Mouse (Mus musculus) limb, embryonic 14.5 days (tissue): ENCODE measurements around the gene Dmac2. TPM values are rescaled to one million over a fixed set of nuclear protein-coding genes. Genes with fewer than 3 reads are reported as not detected.

ENCODE experiments used
- ATAC-seq: fragments of 200-750 bp; cut with Nextera tagmentation; 2 replicates; pipeline ENCODE4 v1.8.0; 2017; ENCODE audit warnings: low read depth, moderate number of reproducible peaks, moderate TSS enrichment; ENCODE audit not compliant: low FRiP score
- DNase-seq: peaks from one replicate; pipeline ENCODE4 v3.0.0-alpha.2; 2015; ENCODE audit warnings: low spot score
- H3K27ac ChIP-seq: fragments of 300-500 bp; sonication (generic); replicated peaks from 2 replicates; pipeline ENCODE4 v1.5.1; 2014; ENCODE audit warnings: low read depth, mild to moderate bottlenecking, low read length, moderate library complexity, mixed read lengths
- H3K27me3 ChIP-seq: fragments of 300-500 bp; sonication (generic); 2 replicates; pipeline ENCODE4 v1.6.1; 2014; ENCODE audit warnings: low read length, mixed read lengths; ENCODE audit not compliant: control insufficient read depth, insufficient read depth
- H3K36me3 ChIP-seq: fragments of 300-500 bp; sonication (generic); 2 replicates; pipeline ENCODE4 v1.6.1; 2014; ENCODE audit warnings: mild to moderate bottlenecking, low read length, moderate library complexity, mixed read lengths; ENCODE audit not compliant: control insufficient read depth, insufficient read depth
- H3K4me1 ChIP-seq: fragments of 300-500 bp; sonication (generic); 2 replicates; pipeline ENCODE4 v1.6.1; 2014; ENCODE audit warnings: antibody characterized with exemption, low read length, mixed read lengths; ENCODE audit not compliant: control insufficient read depth, insufficient read depth
- H3K4me2 ChIP-seq: fragments of 300-500 bp; sonication (generic); replicated peaks from 2 replicates; pipeline ENCODE4 v1.6.1; 2014; ENCODE audit warnings: low read depth, mild to moderate bottlenecking, low read length, moderate library complexity; ENCODE audit not compliant: severe bottlenecking
- H3K4me3 ChIP-seq: fragments of 300-500 bp; sonication (generic); replicated peaks from 2 replicates; pipeline ENCODE4 v1.5.1; 2014; ENCODE audit warnings: low read length
- H3K9ac ChIP-seq: fragments of 300-500 bp; sonication (generic); 2 replicates; pipeline ENCODE4 v1.6.1; 2014; ENCODE audit warnings: mild to moderate bottlenecking, low read depth, low read length, moderate library complexity; ENCODE audit not compliant: severe bottlenecking
- H3K9me3 ChIP-seq: fragments of 300-500 bp; sonication (generic); 2 replicates; pipeline ENCODE4 v1.6.1; 2016; ENCODE audit warnings: low read length; ENCODE audit not compliant: control insufficient read depth
- POLR2A ChIP-seq: fragments of 200-500 bp; IDR thresholded peaks from 2 replicates; pipeline ENCODE4 v1.8.0; 2012; ENCODE audit warnings: inconsistent platforms, mild to moderate bottlenecking, moderate library complexity, borderline replicate concordance; ENCODE audit not compliant: insufficient read depth, insufficient read length; ENCODE audit errors: extremely low read depth
- WGBS: fragments of 180-500 bp; shearing (Covaris S2); extraction: QIAGEN DNeasy Blood & Tissue Kit; methylation state at CpG from one replicate; pipeline ENCODE4 v1.1.7; 2014; 5-methylcytosine and 5-hydroxymethylcytosine counted together
- polyA plus RNA-seq, 2 experiments: library from polyadenylated mRNA; depleted of rRNA in 1 of 2; stranded (reverse) in 1 of 2; unstranded in 1 of 2; fragments of >200 nt; fragmentation: Nextera tagmentation in 1 of 2; extraction: Ambion mirVana in 1 of 2; gene quantifications; 2 replicates each; pipeline versions ENCODE4 v1.2.1 to v1.2.3; 2012 to 2014

Dmac2 gene
- polyA plus RNA-seq, 2 experiments, result 32.7 to 39.7 TPM

GRCm38 (mm10) chr7:25611501-25611900, 7.7 kb upstream of the Dmac2 start:
- ATAC-seq (no peak), DNase-seq (no peak)
- no peak overlapping the region for H3K4me2 ChIP-seq
- no peaks in the 10 kb centered on the region for H3K9me3 ChIP-seq
- H3K4me1 ChIP-seq, result no peaks in the 10 kb centered on the region
- H3K36me3 ChIP-seq, result no peaks in the 10 kb centered on the region
- 59% methylated on average over 7 of the region's 7 CpGs for WGBS
- H3K4me3 ChIP-seq, result no peak overlapping the region
- no peak overlapping the region for H3K27ac ChIP-seq
- H3K9ac ChIP-seq, result no peak overlapping the region
- TF ChIP-seq POLR2A, result no peak
- no peaks in the 10 kb centered on the region for H3K27me3 ChIP-seq

GRCm38 (mm10) chr7:25614086-25614485, 5.1 kb upstream of the Dmac2 start:
- H3K4me1 ChIP-seq, result no peaks in the 10 kb centered on the region
- H3K4me2 ChIP-seq, result no peak overlapping the region
- TF ChIP-seq POLR2A, result no peak
- 84% methylated on average over 5 of the region's 5 CpGs for WGBS
- H3K27ac ChIP-seq, result no peak overlapping the region
- no peak overlapping the region for H3K4me3 ChIP-seq
- no peaks in the 10 kb centered on the region for H3K36me3 ChIP-seq
- no peaks in the 10 kb centered on the region for H3K9me3 ChIP-seq
- H3K27me3 ChIP-seq, result no peaks in the 10 kb centered on the region
- DNase-seq, result no peak
- no peak overlapping the region for H3K9ac ChIP-seq
- ATAC-seq, result no peak

DNA sequence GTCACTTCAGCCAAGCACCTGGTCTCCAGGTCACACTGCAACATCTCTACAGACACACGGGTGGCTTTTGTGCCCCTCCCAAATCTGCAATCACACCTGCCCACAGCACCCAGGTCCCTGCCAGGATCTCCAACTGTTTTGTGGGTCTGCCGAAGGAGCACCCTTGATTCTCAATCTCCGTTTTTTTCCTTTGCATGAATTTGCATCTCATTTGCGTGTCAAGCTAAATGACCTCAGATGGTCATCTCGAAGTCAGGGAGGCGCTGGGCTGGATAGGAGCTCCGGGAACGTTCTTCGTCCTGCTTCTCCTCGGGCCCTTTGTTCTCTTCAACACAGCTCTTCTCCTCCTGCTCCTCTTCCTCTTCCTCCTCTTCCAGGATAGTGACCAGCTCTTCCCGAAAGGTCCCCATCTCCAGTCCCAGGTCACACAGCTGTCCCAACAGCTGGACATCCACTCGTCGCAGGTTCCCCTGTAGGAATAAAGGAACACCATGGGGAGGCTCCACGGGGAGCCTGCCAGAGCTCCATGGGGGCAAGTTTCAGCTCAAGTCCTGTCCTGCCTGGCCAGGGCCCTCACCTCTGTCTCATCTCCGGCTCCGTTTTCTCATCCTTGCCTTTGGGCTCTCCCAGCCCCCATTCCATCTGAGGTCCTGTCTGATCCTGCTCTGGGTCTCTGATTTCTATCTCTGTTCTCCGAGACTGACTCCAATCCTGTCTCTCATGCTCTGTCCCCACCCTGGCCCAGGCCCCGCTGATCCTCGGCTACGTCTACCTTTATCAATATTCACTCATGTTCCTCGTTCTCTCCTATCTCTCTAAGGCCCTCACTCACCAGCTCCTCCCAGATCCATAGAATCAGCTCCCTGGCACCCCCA, 4.1 kb upstream of the Dmac2 start:
- no peak for ATAC-seq
- Histone ChIP-seq H3K36me3 (no peaks in the 10 kb centered on the region), H3K27ac (no peak overlapping the region), H3K4me1 (0 out of 2 replicates have a peak, but pooled peaks cover 4% of the 10 kb centered on the region), H3K27me3 (no peaks in the 10 kb centered on the region), H3K9ac (no peak overlapping the region), H3K4me3 (no peak overlapping the region), H3K9me3 (no peaks in the 10 kb centered on the region), H3K4me2 (no peak overlapping the region)
- no peak for DNase-seq
- TF ChIP-seq POLR2A, result no peak
- 69% methylated on average over 21 of the region's 21 CpGs for WGBS

- DNase-seq, result no peak
- no peaks in the 10 kb centered on the region for H3K27me3 ChIP-seq
Measured at GRCm38 (mm10) chr7:25615706-25616011, 3.6 kb upstream of the Dmac2 start, which contains the start of gene Erich4. Gene Erich4 (minus strand): TSS chr7:25615892.

DNA sequence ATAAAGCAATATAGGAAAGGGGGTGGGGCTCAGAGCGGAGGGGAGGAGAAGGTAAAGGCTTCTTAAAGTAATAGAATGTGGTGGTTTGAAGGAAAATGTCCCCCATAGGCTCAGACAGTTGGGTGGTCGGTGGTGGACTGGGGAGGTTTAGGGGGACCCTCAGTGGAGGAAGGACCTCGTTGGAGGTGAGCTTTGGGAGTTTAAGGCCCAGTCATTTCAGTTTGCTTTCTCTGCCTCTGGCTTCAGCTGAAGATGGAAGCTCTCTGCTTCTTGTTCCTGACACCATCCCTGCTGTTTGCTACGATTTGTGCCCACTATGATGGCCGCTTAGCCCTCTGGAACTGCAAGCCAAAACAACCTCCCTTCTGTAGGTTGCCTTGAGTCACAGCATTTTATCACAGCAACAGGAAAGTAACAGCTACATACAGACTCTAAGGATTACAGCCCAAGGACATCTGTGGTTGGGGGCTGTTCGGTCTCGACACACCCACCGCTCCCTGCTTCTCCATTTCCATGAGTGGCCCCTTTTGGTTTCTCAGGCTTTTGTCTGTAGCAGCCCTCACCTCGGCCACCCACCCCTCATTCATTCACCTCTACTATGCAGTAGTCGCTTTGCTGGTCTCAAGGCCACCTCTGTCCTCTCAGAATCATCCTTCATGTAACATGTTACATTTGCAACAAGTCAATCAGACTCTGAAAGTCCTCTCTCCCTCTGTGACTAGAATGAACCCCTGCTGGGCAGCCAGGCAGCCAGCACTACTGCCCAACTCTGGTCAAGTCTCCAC, 1.6 kb upstream of the Dmac2 start:
- TF ChIP-seq POLR2A, result no peak
- 75% methylated on average over 10 of the region's 10 CpGs for WGBS
- Histone ChIP-seq H3K27me3 (no peaks in the 10 kb centered on the region), H3K36me3 (peaks cover 10% of the 10 kb centered on the region), H3K4me1 (0 out of 2 replicates have a peak, but pooled peaks cover 5% of the 10 kb centered on the region), H3K27ac (no peak overlapping the region), H3K4me2 (no peak overlapping the region), H3K9me3 (no peaks in the 10 kb centered on the region), H3K4me3 (no peak overlapping the region), H3K9ac (no peak overlapping the region)
- ATAC-seq (no peak), DNase-seq (no peak)

More at GRCm38 (mm10) chr7:25615706-25616011, 3.6 kb upstream of the Dmac2 start, which contains the start of gene Erich4:
- H3K27ac ChIP-seq, result no peak within 1 kb of the TSS
- WGBS, result 74% methylated on average over 5 of the region's 5 CpGs
- ATAC-seq, result no peak
- H3K36me3 ChIP-seq, result no peaks in the 10 kb centered on the region
- H3K9ac ChIP-seq, result no peak within 1 kb of the TSS
- no peak within 1 kb of the TSS for H3K4me2 ChIP-seq
- no peak for TF ChIP-seq POLR2A
- no peaks in the 10 kb centered on the region for H3K9me3 ChIP-seq
- 0 out of 2 replicates have a peak, but pooled peaks cover 5% of the 10 kb centered on the region for H3K4me1 ChIP-seq
- H3K4me3 ChIP-seq, result no peak within 1 kb of the TSS
